Mouse (Mus musculus): ENCODE measurements around the gene Rab9. TPM values are rescaled to one million over a fixed set of nuclear protein-coding genes. Genes with fewer than 3 reads are reported as not detected.
A peak's percentile ranks its signal among the peaks of the same experiment; 100 is the strongest.

Gene Rab9
- total RNA-seq, 2 experiments from 2014 or later = 22.4 to 25.3 TPM

GRCm38 (mm10) chrX:166468321-166468720 is 11.3 kb downstream of the Rab9 start:
- DNase-seq (ENCODE audit: low spot score) = no peak
- intact Hi-C loops (cut with DNase I) = no loop called here

- intact Hi-C loops (cut with DNase I) = no loop called here
- no peak for DNase-seq (ENCODE audit: low spot score)
Measured at GRCm38 (mm10) chrX:166455525-166455924, 24.1 kb downstream of the Rab9 start.

- no peak for DNase-seq (ENCODE audit: low spot score)
- intact Hi-C loops (cut with DNase I) = no loop called here
Measured at GRCm38 (mm10) chrX:166454331-166454730, 25.3 kb downstream of the Rab9 start.

GRCm38 (mm10) chrX:166453532-166453931 is 26.1 kb downstream of the Rab9 start:
- no peak for DNase-seq (ENCODE audit: low spot score)
- intact Hi-C loops (cut with DNase I) = no loop called here

GRCm38 (mm10) chrX:166444552-166444951 is 35.1 kb downstream of the Rab9 start:
- DNase-seq (ENCODE audit: low spot score) = no peak
- intact Hi-C loops (cut with DNase I) = loop anchor here (5.0 kb wide), 2 partner anchors 33 to 68 kb away; partner anchors contain the start of gene Rab9

GRCm38 (mm10) chrX:166440616-166441063 is 39.0 kb downstream of the Rab9 start, which contains the start of gene Ofd1:
Ofd1 (minus strand) TSS chrX:166440704.
- intact Hi-C loops (cut with DNase I) = loop anchor here (5.0 kb wide), 2 partner anchors 37 to 72 kb away; partner anchors contain the start of gene Rab9
- DNase-seq (ENCODE audit: low spot score) = peak; percentile 80

- DNase-seq (ENCODE audit: low spot score) = peak; percentile 2
- intact Hi-C loops (cut with DNase I) = loop anchor here (5.0 kb wide), 2 partner anchors 37 to 72 kb away; partner anchors contain the start of gene Rab9
Measured at GRCm38 (mm10) chrX:166440036-166440615, 39.5 kb downstream of the Rab9 start, which contains the start of gene Trappc2. Trappc2 (plus strand) TSS chrX:166440574.

- DNase-seq (ENCODE audit: low spot score) = no peak
- intact Hi-C loops (cut with DNase I) = loop anchor here (5.0 kb wide), 1 partner anchor 217 kb away; no protein-coding TSS in a partner anchor
Measured at GRCm38 (mm10) chrX:166434812-166435211, 44.9 kb downstream of the Rab9 start.

- intact Hi-C loops (cut with DNase I) = loop anchor here (10.0 kb wide), 1 partner anchor 819 kb away; no protein-coding TSS in a partner anchor
- no peak for DNase-seq (ENCODE audit: low spot score)
Measured at GRCm38 (mm10) chrX:166416196-166416595, 63.5 kb downstream of the Rab9 start.

GRCm38 (mm10) chrX:166407865-166408264 is 71.8 kb downstream of the Rab9 start:
- no peak for DNase-seq (ENCODE audit: low spot score)
- intact Hi-C loops (cut with DNase I) = no loop called here

Other genes with a start within 250 kb of the Rab9 start
- gene Gpm6b, start 241.0 kb downstream of the Rab9 start, total RNA-seq (2021) = 10 to 100 TPM; 12.4 to 12.9 TPM
- 10 to 100 TPM; 14.7 to 16.7 TPM for gene Trappc2, start 39.3 kb downstream of the Rab9 start, total RNA-seq (2021)
- 1 to 10 TPM; 3.3 to 3.6 TPM for gene Ofd1, start 39.2 kb downstream of the Rab9 start, total RNA-seq (2021)
- 1 to 10 TPM; 2.6 to 3.6 TPM for gene Tceanc, start 38.7 kb upstream of the Rab9 start, total RNA-seq (2021)
- gene Egfl6, start 105.9 kb upstream of the Rab9 start, total RNA-seq (2021) = under 1 TPM; 0.18 to 0.59 TPM

Measured in heart, postnatal 25 days (tissue).